Mouse (Mus musculus): Measurements from ENCODE around the gene Bap1.

The Bap1 gene

DNA sequence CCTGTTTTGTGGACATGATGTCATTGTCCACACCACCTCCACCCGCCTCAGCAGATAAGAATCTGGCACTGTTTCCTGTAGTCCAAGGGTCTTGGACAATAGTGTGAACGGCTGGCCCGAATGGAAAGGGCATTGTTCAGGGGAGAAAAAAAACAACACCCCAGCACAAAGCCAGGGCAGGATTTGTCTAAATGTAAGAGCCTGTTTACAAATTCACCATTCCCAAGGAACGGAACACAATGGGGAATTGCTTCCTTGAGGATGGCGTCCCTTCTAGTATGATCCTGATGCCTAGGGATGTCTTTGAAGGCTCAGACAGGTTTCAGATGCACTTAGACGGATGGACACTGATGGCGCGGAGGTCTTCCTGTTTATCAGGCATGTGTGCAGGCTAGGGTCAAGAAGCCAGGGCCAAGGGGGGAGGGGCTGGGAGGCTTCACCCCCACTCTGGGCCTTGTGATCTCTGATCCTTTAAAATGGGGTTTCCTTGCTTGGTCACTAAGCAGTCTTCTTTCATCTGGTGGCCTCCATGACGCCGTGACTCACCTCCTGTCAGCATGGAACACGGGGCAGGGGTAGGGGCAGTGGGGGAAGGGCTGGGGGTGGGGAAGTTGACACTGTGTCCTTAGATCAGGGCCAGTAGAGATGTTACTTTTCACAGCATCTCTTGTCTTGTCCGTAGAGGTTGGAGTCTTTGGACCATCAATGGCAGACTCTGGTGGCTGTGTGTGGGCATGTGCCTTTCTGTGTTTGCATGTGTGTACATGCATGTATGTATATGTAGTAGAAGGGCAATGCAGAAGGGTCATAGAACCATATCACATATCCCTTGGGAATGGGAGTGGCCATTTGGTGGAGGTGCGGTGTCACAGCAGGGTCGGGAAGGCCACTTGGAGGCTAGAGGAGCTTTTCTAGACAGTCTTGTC lies 17.9 kb upstream of the Bap1 start:
- no peak for DNase-seq (ENCODE audit: extremely low read depth, low read depth, low spot score)

GRCm38 (mm10) chr14:31233996-31234591 lies 17.2 kb upstream of the Bap1 start:
- DNase-seq (ENCODE audit: extremely low read depth, low read depth, low spot score), result no peak

GRCm38 (mm10) chr14:31237101-31237882 lies 14.0 kb upstream of the Bap1 start:
- DNase-seq (ENCODE audit: extremely low read depth, low read depth, low spot score), result no peak

DNA sequence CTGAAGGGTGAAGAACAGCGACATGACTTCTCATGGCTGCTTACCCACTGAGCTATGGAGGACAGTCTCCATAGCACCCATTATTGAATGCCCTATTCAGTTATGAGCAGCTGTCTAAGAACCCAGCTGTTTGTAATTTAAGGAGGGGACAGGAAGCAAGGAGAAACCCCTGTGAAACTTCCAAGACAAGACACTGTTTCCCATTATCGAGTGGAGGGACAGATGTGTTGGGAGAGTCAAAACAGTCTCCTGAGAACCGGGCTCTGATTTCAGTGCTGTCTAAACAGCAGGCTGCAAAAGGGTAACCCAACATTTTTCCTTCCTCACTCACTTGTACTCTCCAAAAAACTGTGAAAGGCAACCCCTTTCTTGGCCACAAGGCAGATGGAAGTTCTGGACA lies 10.7 kb upstream of the Bap1 start:
- no peak for DNase-seq (ENCODE audit: extremely low read depth, low read depth, low spot score)

DNA sequence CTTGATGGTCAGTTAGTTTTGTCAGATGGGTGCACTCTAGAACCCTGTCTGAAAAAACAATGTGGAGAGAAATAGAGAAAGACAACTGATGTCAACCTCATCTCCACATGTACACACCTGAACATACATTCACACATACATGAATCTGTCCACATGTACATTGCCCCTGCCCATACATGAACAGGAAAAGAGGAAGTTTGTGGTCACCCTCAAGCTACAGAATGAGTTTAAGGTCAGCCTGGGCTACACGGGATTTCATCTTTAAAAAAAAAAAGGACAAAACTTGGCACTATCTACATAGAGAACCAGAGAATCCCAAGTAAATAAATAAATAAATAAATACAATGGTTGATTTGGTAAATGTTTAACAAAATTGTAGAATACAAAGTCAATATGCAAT lies 6.5 kb upstream of the Bap1 start:
- DNase-seq (ENCODE audit: extremely low read depth, low read depth, low spot score), result no peak

- no peak for DNase-seq (ENCODE audit: extremely low read depth, low read depth, low spot score)
Measured at GRCm38 (mm10) chr14:31245946-31246345, 5.3 kb upstream of the Bap1 start.

DNA sequence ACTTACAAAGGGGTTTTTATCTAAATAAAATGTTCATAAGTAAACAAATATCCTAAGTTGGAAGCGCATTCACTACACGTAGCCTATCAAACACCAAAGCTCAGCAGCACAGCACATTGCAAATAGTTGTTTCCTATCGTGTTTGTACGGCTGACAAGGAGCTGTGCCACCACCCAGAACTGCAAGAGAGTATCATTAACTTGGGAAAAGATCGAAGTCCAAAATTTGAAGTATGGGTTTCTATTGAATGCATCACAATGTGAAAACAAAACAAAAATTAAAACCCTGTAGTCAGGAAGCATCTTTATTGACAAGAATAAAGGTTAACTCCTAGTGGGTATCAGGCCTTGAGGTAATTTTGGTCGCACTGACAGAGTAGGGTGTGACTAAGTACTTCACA lies 2.9 kb upstream of the Bap1 start:
- no peak for DNase-seq (ENCODE audit: extremely low read depth, low read depth, low spot score)

DNA sequence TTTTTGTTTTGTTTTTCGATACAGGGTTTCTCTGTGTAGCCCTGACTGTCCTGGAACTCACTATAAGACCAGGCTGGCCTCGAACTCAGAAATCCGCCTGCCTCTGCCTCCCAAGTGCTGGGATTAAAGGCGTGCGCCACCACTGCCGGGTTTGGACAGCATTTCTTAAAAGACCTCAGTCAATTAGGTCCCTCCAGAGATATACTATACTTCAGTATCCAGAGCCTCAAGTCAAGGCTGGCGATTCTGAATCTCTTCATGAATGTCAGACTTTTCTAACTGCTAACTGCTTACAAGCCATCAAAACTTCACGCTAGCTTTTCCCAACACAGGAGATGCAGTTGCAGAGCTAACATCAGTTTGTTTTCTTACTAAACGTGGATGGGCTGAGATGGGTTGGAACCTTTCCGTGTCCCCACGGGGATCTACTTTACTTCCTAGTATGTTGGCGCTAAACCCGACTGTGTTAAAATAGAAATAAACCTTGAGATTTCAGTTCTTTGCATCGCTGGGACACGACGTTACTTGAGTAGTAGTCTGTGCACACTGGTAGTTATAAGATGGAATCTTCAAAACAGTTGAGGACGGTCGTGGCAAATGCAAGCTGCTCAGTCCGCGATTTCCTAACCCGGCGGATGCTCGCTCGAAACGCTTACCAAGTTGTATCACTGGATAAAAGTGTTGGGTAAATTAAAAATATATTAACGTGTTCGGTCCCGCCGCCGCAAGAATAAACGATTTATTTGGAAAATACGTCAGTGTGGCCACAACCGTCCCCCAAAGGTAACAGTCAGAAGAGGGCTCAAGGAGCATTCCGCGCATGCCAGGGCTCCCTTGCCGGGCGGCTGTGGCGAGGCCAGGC lies 797 bp upstream of the Bap1 start:
- DNase-seq (ENCODE audit: extremely low read depth, low read depth, low spot score), result no peak

DNA sequence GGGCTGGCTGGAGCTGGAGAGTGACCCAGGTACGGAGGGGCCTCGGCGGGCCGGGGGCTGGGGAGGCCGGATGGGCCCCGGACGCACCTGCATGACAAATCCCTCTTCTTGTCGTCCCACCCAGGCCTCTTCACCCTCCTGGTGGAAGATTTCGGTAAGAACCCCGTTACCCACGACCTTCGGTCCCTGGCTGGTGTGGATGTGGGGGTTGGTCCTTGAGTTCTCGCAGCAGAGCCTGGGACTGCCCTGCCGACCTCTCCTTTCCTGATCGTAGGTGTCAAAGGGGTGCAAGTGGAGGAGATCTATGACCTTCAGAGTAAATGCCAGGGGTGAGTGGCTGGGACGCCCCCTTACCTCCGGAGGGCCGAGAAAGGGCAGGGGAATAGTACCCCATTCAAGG lies 376 bp downstream of the Bap1 start:
- no peak for DNase-seq (ENCODE audit: extremely low read depth, low read depth, low spot score)

DNA sequence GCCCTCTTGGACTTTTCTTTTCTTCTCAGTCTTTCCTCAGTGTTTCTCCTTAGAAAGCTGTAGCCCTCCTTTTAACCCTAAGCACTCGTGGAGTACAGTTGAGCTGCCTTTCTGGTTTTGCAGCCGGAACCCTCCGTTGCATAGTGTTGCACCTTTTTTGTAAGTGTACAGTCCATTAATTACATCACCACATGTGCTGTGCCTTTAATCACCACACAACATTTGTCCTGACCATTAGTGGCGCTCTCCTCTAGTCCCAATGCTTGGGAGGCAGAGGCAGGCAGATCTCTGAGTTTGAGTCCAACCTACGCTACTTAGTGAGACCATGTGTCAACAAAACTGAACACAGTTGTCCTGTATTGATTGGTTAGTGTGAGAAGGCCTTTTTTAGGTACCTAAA lies 841 bp downstream of the Bap1 start:
- no peak for DNase-seq (ENCODE audit: extremely low read depth, low read depth, low spot score)

DNA sequence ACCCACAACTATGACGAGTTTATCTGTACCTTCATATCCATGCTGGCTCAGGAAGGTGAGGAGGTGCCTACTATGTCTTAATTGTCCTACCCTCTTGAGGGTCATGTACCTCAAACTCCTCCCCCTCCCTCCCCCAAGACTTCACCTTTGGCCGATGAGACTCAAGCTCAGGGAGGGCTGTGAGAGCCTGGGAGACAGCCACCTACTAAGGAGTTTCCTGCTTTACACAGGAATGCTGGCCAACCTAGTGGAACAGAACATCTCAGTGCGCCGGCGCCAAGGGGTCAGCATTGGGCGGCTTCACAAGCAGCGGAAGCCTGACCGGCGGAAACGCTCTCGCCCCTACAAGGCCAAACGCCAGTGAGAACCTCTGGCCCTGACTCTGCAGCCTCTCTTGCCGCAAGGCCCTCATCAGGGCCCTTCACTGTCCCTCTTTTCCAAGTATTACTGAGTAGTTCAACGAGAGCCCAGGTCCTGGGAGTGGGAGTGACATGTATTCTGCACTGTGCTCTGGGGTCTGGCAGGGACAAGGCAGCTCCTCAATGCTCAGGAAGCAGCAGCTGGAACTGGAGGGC lies 7.3 kb downstream of the Bap1 start:
- no peak for DNase-seq (ENCODE audit: extremely low read depth, low read depth, low spot score)

- DNase-seq (ENCODE audit: extremely low read depth, low read depth, low spot score), result no peak
Measured at GRCm38 (mm10) chr14:31260374-31260773, 9.1 kb downstream of the Bap1 start.

DNA sequence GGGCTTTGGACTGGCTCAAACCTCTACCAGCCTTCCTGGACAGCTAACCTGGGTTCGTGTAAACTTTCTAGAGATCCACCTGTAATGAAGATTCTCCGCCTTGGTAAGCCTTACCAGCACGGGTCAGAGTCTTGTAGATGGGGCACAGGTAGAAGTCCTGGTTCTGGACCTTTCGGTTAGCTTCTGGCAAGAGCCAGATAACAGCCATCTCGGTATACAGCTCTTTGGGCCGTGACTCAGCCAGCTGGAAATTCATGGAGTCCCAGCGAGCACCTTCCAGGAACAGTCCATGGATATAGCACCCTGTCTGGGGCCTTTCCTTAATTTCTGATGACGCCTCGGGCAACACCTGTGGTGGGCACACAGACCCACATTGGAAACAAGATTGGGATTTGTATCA lies 9.7 kb downstream of the Bap1 start:
- no peak for DNase-seq (ENCODE audit: extremely low read depth, low read depth, low spot score)

DNA sequence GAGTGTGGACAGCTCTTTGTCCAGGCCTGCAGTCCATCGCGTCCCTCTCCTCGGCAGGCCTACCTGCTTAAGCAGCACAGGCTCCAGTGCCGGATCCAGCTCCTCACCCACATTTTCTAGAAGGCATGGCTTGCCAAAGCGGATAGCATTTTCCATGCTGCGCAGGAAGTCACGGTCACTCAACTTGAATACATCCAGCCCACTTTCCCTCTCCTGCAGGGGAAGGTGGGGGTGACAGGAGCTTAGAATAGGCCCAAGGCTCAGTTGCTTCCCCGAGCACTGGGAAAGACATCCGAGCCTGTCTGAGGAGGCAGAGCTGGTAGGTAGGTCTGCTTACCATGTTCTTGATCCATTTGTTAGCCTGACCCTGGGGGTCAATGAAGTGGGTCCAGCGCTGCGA lies 16.4 kb downstream of the Bap1 start:
- DNase-seq (ENCODE audit: extremely low read depth, low read depth, low spot score), result no peak

- DNase-seq (ENCODE audit: extremely low read depth, low read depth, low spot score), result no peak
Measured at GRCm38 (mm10) chr14:31268301-31269001, 17.2 kb downstream of the Bap1 start.

GRCm38 (mm10) chr14:31269456-31270100 lies 18.3 kb downstream of the Bap1 start:
- no peak for DNase-seq (ENCODE audit: extremely low read depth, low read depth, low spot score)

DNA sequence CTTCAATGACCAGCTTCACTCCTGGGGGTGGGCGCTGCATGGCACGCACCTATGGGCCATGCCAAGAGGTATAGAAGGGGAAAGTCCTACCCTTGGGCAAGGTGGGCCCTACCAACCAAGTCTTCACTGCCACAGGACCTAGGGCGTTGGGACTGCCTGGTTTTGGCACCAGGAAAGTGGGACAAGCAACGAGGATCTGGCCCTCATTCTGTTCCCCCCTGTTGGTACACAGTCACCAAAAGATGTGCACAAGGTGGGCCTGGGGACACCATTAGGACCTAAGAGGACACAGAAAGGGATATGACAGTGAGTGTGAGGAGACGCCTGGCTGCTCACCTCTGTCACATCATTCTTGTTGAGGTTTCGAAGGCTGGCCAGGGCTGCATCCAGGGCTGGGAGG lies 19.9 kb downstream of the Bap1 start:
- DNase-seq (ENCODE audit: extremely low read depth, low read depth, low spot score), result no peak

- DNase-seq (ENCODE audit: extremely low read depth, low read depth, low spot score), result no peak
Measured at GRCm38 (mm10) chr14:31272164-31272563, 20.9 kb downstream of the Bap1 start.

DNA sequence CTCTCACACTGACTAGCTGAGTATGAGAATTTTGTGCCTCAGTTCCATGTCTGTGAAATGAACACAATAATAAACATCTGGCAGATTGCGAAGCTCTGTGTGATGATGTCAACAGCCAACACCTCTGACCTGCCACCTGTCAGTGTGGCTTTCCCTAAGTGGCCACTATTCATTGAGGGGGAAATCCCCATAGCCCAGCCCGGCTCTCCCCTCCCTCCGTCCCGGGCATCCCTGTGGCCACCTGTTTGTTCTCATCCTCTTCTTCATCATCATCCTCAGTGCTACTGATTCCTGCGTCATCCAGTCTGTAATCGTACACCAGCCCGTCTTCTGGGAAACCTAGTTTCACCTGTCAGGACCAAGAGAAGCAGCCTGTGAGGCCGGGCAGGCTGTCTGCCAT lies 34.5 kb downstream of the Bap1 start:
- DNase-seq (ENCODE audit: extremely low read depth, low read depth, low spot score), result no peak
